Mouse (Mus musculus): ENCODE data around the gene Pole2.

Gene Pole2

GRCm38 (mm10) chr12:69210056-69210979 is 17.7 kb downstream of the Pole2 start:
- no peak for DNase-seq

GRCm38 (mm10) chr12:69208520-69208919 is 19.5 kb downstream of the Pole2 start:
- DNase-seq, result no peak

- no peak for DNase-seq
Observed at GRCm38 (mm10) chr12:69207926-69208325, 20.1 kb downstream of the Pole2 start.

- no peak for DNase-seq
Observed at GRCm38 (mm10) chr12:69207396-69207795, 20.6 kb downstream of the Pole2 start.

- no peak for DNase-seq
Observed at GRCm38 (mm10) chr12:69204052-69204833, 23.8 kb downstream of the Pole2 start, which contains the start of gene Gm49384. Gene Gm49384 (minus strand): TSS chr12:69204267.

- DNase-seq, result no peak
Observed at GRCm38 (mm10) chr12:69198985-69199384, 29.0 kb downstream of the Pole2 start.

GRCm38 (mm10) chr12:69198164-69198535 is 29.8 kb downstream of the Pole2 start, which contains the start of gene Dnaaf2:
Gene Dnaaf2 (minus strand): TSS chr12:69198429.
- DNase-seq, result peak; percentile 77 to 83

- DNase-seq, result peak; percentile 71 to 77
Observed at GRCm38 (mm10) chr12:69197378-69198163, 30.4 kb downstream of the Pole2 start.

- peak; percentile 77 to 80 for DNase-seq
Observed at GRCm38 (mm10) chr12:69196444-69197377, 31.3 kb downstream of the Pole2 start, which contains the start of gene Gm49383. Gene Gm49383 (minus strand): TSS chr12:69197104.

- no peak for DNase-seq
Observed at GRCm38 (mm10) chr12:69192637-69193036, 35.4 kb downstream of the Pole2 start.

GRCm38 (mm10) chr12:69191396-69191795 is 36.6 kb downstream of the Pole2 start:
- no peak for DNase-seq

- DNase-seq, result peak in 1 of 2 experiments; percentile 24
Observed at GRCm38 (mm10) chr12:69190522-69190921, 37.5 kb downstream of the Pole2 start.

GRCm38 (mm10) chr12:69190074-69190473 is 37.9 kb downstream of the Pole2 start:
- no peak for DNase-seq

- DNase-seq, result no peak
Observed at GRCm38 (mm10) chr12:69186811-69187471, 41.1 kb downstream of the Pole2 start.

- DNase-seq, result no peak
Observed at GRCm38 (mm10) chr12:69185371-69185770, 42.6 kb downstream of the Pole2 start.

GRCm38 (mm10) chr12:69184342-69185295 is 43.4 kb downstream of the Pole2 start:
- peak; percentile 69 to 74 for DNase-seq

GRCm38 (mm10) chr12:69183583-69184308 is 44.2 kb downstream of the Pole2 start, which contains the start of the genes Rpl36al and Mgat2:
Gene Rpl36al (minus strand): TSS chr12:69184083.
Gene Mgat2 (plus strand): TSS chr12:69184157.
- peak; percentile 100 for DNase-seq

GRCm38 (mm10) chr12:69181800-69182199 is 46.2 kb downstream of the Pole2 start:
- no peak for DNase-seq

GRCm38 (mm10) chr12:69179371-69179770 is 48.6 kb downstream of the Pole2 start:
- no peak for DNase-seq

Data from cerebellum, postnatal 14 days (tissue).